Mouse (Mus musculus) ovary, postnatal 36 days (tissue): Measurements from ENCODE around the gene Srsf9.
"Not testable (repeated sequence)": the region's sequence is repeated elsewhere in the genome, so short reads cannot be mapped to it uniquely, and the experiment has no call there.

Experiments used
- DNase-seq: peaks from one replicate; pipeline ENCODE4 v3.0.0; 2022; ENCODE audit warnings: low spot score, mixed read lengths

Srsf9 gene

DNA sequence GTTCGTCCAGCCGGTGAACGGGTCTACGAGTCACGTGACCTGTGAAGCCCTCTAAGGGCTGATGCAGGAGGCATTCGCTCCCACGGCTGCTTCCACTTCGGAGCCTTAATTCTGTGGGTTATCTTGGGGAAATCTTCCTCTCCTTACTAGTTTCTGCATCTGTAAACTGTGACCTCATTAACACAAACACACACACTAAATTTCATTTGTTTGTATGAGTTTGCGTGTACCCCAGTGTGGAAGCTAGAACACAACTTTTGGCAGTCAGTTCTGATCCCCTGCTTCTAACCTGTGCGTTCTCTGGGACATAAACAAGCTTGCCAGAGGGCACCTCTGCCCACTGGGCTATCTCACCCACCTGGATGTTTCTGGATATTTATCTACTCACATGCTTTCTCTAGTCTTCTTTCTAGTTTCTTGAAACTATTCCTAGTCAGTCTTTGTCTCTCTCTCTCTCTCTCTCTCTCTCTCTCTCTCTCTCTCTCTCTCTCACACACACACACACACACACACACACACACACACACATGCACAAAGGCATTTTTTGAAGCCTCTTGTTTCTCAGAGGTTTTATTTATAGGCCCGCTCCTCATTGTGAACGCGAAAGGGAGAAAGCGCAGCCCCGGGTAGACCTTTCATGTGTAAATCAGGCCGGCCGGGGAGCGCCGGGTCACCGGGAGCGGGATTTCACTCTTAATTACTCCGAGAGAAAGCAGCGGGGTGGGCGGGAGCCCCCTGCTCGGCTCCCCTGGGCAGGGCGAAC, 46.6 kb downstream of the Srsf9 start:
- DNase-seq = no peak

DNA sequence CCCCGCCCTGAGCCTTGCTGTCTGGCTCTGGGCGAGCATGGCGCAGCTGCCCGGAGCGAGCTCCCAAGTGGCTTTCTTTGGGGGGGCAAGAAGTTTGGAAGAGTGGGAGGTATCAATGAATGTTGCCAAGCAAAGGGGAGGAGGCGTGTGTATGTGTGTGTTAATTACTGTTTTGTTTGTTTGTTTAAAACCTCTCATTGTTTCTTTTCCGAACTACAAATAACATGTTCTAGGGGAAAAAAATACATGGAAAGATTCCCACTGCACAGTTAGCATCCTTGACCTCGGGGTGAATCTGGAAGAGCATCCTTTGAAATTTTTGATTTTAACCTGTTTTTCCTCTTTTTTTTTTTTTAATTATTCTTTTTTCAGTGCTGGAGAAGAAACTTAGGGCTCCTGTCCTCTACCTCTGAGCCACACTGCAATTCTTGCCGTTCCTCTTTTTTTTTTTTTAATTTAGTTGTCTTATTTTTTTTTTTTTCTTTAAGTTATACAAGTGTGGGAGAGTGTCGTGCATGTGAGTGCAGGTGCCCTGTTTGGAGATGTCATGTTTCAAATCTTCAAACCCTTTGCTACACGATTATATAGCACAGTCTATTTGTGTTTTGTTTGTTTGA, 47.3 kb downstream of the Srsf9 start:
- no peak for DNase-seq

- no peak for DNase-seq
Measured at GRCm38 (mm10) chr5:115375436-115375835, 48.5 kb downstream of the Srsf9 start.

- not testable (repeated sequence) for DNase-seq
Measured at GRCm38 (mm10) chr5:115378882-115379281, 51.9 kb downstream of the Srsf9 start.
